Mouse (Mus musculus) olfactory bulb, adult 2 months (tissue): ENCODE measurements around the gene Nxn.

Experiments used
- CTCF ChIP-seq: fragments of 200-500 bp; IDR thresholded peaks from 2 replicates; pipeline ENCODE4 v1.5.1; 2012; ENCODE audit warnings: low read depth, mild to moderate bottlenecking, low read length, moderate library complexity; ENCODE audit not compliant: insufficient read depth
- POLR2A ChIP-seq: fragments of 200-500 bp; IDR thresholded peaks from 2 replicates; pipeline ENCODE4 v1.6.1; 2012; ENCODE audit warnings: mild to moderate bottlenecking, low read depth, low read length, moderate library complexity; ENCODE audit not compliant: insufficient read depth

DNA sequence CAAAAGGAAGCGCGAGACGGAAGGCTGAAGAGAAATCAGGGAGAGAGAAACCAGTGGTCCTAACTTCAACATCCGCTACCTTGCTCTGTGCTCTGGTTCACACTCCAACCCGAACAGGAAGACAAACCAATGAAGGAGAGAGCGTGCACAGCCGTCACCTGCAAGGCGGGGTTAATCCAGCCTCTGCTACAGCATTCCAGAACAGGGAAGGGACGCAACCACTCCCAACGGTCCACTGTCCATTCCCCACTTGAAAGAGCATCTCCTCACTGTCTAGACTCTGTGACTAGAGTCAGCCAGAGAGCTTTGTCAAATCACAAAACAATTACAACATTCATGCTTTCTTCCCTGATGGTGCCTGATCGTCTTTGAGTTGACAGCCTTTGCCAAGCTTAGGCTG is 5.9 kb downstream of the Nxn start:
- TF ChIP-seq POLR2A (no peak), CTCF (no peak)
